Mouse (Mus musculus) heart, postnatal 0 days (tissue): ENCODE data around the gene Gja3. TPM values are rescaled to one million over a fixed set of nuclear protein-coding genes. Genes with fewer than 3 reads are reported as not detected.
"Not testable (repeated sequence)": the region's sequence is repeated elsewhere in the genome, so short reads cannot be mapped to it uniquely, and the experiment has no call there.

Experiments used
- ATAC-seq: fragments of 200-750 bp; cut with Nextera tagmentation; 2 replicates; pipeline ENCODE4 v1.8.0; 2017; ENCODE audit warnings: low read depth, moderate number of reproducible peaks, moderate library complexity; ENCODE audit not compliant: insufficient read depth
- DNase-seq: peaks from one replicate; pipeline ENCODE4 v3.0.0-alpha.2; 2016; ENCODE audit warnings: low spot score
- H3K27ac ChIP-seq: fragments of 300-500 bp; sonication (generic); 2 replicates; pipeline ENCODE4 v1.5.1; 2014; ENCODE audit warnings: low read depth, mild to moderate bottlenecking
- H3K27me3 ChIP-seq: fragments of 300-500 bp; sonication (generic); 2 replicates; pipeline ENCODE4 v1.6.1; 2014; ENCODE audit warnings: low read length, mixed read lengths; ENCODE audit not compliant: control insufficient read depth, insufficient read depth
- H3K36me3 ChIP-seq: fragments of 300-500 bp; sonication (generic); replicated peaks from 2 replicates; pipeline ENCODE4 v1.6.1; 2014; ENCODE audit warnings: low read length, mixed read lengths; ENCODE audit not compliant: control insufficient read depth, insufficient read depth
- H3K4me1 ChIP-seq: fragments of 300-500 bp; sonication (generic); 2 replicates; pipeline ENCODE4 v1.6.1; 2014; ENCODE audit warnings: antibody characterized with exemption; ENCODE audit not compliant: control insufficient read depth, insufficient read depth
- H3K4me2 ChIP-seq: fragments of 300-500 bp; sonication (generic); 2 replicates; pipeline ENCODE4 v1.6.1; 2014; ENCODE audit warnings: low read depth, mild to moderate bottlenecking, low read length, moderate library complexity
- H3K4me3 ChIP-seq: fragments of 300-500 bp; sonication (generic); 2 replicates; pipeline ENCODE4 v1.5.1; 2014; ENCODE audit warnings: low read depth, low read length
- H3K9ac ChIP-seq: fragments of 300-500 bp; sonication (generic); replicated peaks from 2 replicates; pipeline ENCODE4 v1.6.1; 2014; ENCODE audit warnings: low read depth, low read length, mixed read lengths
- H3K9me3 ChIP-seq: fragments of 300-500 bp; sonication (generic); replicated peaks from 2 replicates; pipeline ENCODE4 v1.6.1; 2016; ENCODE audit warnings: low read length; ENCODE audit not compliant: control insufficient read depth
- CTCF ChIP-seq: IDR thresholded peaks from 2 replicates; pipeline ENCODE4 v1.5.1; 2016; ENCODE audit warnings: antibody characterized with exemption, control low read depth, low read depth
- EP300 ChIP-seq: IDR thresholded peaks from 2 replicates; pipeline ENCODE4 v1.6.1; 2016; ENCODE audit warnings: antibody characterized with exemption, low read depth
- WGBS: fragments of 180-500 bp; shearing (Covaris S2); extraction: QIAGEN DNeasy Blood & Tissue Kit; methylation state at CpG from one replicate; pipeline ENCODE4 v1.1.7; 2014; 5-methylcytosine and 5-hydroxymethylcytosine counted together
- polyA plus RNA-seq: library from polyadenylated mRNA; unstranded; fragments of >200 nt; fragmentation: Nextera tagmentation; extraction: Ambion mirVana; gene quantifications from 2 replicates; pipeline ENCODE4 v1.2.1, GENCODE M21; 2015
- total RNA-seq: library from RNA; depleted of rRNA; stranded (reverse); fragments of >200 nt; gene quantifications from 2 replicates; pipeline ENCODE4 v1.2.3, GENCODE M21; 2014; ENCODE audit warnings: low replicate concordance

The Gja3 gene
- total and polyA plus RNA-seq, 2 experiments from 2014 or later = 40.7 to 61.0 TPM

DNA sequence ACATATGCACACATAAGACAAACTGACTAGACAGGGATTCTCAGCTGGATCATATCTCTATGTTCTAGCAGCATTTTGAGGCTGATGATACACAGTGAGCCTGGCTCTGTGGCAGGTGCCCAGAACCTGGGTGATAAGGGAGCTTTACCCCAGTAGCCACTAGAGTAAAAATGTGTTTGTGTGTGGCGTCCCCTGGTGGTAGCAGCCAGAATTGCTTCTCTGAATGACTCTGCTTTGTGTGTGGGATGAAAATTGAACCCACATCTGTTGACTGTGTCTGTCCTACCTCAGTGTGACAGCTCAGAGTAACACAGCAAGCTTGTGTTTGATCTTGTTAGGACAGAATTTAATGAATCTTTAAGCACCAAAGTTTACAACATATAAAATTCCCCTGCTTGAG lies 2.2 kb upstream of the Gja3 start:
- H3K27me3 ChIP-seq = peaks cover 25% of the 10 kb centered on the region
- DNase-seq = peak; percentile 38
- peaks cover 11% of the 10 kb centered on the region; the same call in 1 of the 2 replicates for H3K4me1 ChIP-seq
- not testable (repeated sequence) for H3K36me3 ChIP-seq, H3K9ac ChIP-seq, H3K4me3 ChIP-seq, H3K4me2 ChIP-seq, H3K9me3 ChIP-seq, H3K27ac ChIP-seq
- WGBS = 0% methylated on average over 1 of the region's 1 CpGs
- TF ChIP-seq CTCF = peak; percentile 85
- peak; percentile 44; the same call in 1 of the 2 replicates for ATAC-seq

DNA sequence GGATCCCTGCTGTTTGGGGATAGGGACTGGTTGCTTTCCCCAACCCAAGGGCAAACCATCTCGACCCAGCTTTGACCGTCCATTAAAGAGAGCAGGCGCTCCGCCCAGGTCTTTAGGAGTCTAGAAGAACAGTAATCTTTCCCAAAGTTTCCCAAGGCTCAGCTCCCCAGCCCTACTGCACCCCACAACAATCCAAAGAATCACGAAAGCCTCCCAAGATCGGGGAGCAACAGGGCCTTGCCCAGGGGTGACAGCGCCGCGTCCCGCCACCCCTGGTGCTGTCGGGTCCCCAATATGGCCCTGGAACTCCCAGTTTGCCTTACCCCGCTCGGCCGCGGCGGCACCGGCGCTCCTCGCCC lies 717 bp downstream of the Gja3 start:
- Histone ChIP-seq H3K4me2 (peak overlapping the region; percentile 74), H3K4me3 (peak overlapping the region; percentile 82), H3K9ac (peak overlapping the region; percentile 74), H3K27me3 (peaks cover 25% of the 10 kb centered on the region), H3K36me3 (no peaks in the 10 kb centered on the region), H3K9me3 (no peaks in the 10 kb centered on the region), H3K27ac (peak overlapping the region; percentile 77), H3K4me1 (peaks cover 11% of the 10 kb centered on the region; the same call in 1 of the 2 replicates)
- 4% methylated on average over 19 of the region's 19 CpGs for WGBS
- TF ChIP-seq EP300 = no peak
- TF ChIP-seq CTCF = no peak
- no peak for DNase-seq
- no peak for ATAC-seq

DNA sequence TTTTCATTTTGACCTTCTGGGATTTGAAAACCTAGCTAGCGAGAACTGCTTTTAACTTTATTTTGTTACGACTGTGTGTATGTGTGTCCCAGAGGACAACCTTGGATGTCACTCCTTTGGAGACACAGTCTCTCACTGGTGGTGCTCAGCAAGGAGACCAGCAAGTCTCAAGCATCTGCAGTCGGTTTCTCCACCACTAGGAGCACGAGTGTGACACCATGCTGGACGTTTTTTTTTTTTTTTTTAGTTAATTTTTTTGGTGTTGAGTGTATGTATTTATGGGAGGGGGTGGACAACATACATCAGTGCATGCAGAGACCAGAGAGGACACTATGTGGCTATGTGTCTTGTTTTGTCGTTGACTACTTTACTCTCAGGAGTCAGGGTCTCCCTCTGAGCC lies 5.2 kb downstream of the Gja3 start:
- Histone ChIP-seq H3K36me3 (no peaks in the 10 kb centered on the region), H3K27ac (no peak overlapping the region), H3K4me3 (no peak overlapping the region), H3K4me1 (peaks cover 19% of the 10 kb centered on the region; the same call in 1 of the 2 replicates), H3K9me3 (no peaks in the 10 kb centered on the region), H3K9ac (no peak overlapping the region), H3K4me2 (no peak overlapping the region), H3K27me3 (peaks cover 14% of the 10 kb centered on the region)
- 60% methylated on average over 6 of the region's 6 CpGs for WGBS
- ATAC-seq (no peak), DNase-seq (no peak)
- TF ChIP-seq EP300 (no peak), CTCF (no peak)

DNA sequence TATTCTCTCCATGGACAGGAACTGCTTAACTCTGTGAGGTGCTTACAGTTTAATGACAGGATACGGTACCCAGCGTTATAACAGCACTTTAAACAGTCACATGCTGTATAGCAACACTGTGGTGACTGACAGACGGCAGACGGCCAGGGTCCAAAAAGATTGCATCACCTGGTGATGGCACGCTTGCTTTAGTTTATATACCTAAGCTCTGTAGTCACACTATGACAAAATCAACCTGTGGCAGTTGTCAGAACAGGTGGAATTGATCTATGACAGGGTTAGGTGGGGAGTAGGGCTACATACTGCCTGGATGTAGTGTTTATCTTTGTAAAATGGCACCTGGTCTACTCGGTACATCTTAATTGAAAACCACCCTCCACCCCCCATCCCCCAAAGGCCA lies 14.0 kb downstream of the Gja3 start:
- DNase-seq (no peak), ATAC-seq (no peak)
- 69% methylated on average over 6 of the region's 6 CpGs for WGBS
- no peaks in the 10 kb centered on the region for H3K27me3 ChIP-seq
- no peak overlapping the region for H3K4me2 ChIP-seq
- peaks cover 28% of the 10 kb centered on the region; the same call in 1 of the 2 replicates for H3K4me1 ChIP-seq
- no peak for TF ChIP-seq CTCF
- no peak for TF ChIP-seq EP300
- H3K9me3 ChIP-seq = no peaks in the 10 kb centered on the region
- H3K9ac ChIP-seq = no peak overlapping the region
- no peaks in the 10 kb centered on the region for H3K36me3 ChIP-seq
- no peak overlapping the region for H3K4me3 ChIP-seq
- H3K27ac ChIP-seq = no peak overlapping the region

DNA sequence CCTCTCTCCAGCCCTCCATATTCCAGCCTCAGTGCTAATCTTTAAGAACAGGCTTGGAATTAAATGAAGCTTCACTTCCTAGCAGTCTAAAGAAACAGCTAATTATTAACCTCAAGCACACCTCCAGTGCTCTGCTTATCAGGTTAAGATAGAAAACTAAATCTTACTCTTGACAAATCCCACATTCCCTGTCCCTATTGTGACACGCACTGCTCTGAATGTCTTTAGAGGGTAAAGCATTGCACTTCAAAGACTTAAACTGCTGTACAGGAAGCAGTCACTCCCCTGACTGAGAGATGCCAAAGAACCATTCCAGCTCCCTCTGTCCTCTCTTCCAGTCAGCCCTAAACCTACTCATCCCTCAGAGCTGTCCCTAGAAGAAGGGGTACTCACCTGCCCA lies 16.5 kb downstream of the Gja3 start:
- no peaks in the 10 kb centered on the region for H3K9me3 ChIP-seq
- ATAC-seq = no peak
- no peaks in the 10 kb centered on the region for H3K27me3 ChIP-seq
- H3K4me1 ChIP-seq = peaks cover 8% of the 10 kb centered on the region; the same call in 1 of the 2 replicates
- peaks cover 1% of the 10 kb centered on the region; the same call in 1 of the 2 replicates for H3K36me3 ChIP-seq
- H3K27ac ChIP-seq = no peak overlapping the region
- no peak for DNase-seq
- TF ChIP-seq EP300 (no peak), CTCF (no peak)
- no peak overlapping the region for H3K9ac ChIP-seq
- no peak overlapping the region for H3K4me2 ChIP-seq
- H3K4me3 ChIP-seq = no peak overlapping the region
- 60% methylated on average over 1 of the region's 1 CpGs for WGBS

DNA sequence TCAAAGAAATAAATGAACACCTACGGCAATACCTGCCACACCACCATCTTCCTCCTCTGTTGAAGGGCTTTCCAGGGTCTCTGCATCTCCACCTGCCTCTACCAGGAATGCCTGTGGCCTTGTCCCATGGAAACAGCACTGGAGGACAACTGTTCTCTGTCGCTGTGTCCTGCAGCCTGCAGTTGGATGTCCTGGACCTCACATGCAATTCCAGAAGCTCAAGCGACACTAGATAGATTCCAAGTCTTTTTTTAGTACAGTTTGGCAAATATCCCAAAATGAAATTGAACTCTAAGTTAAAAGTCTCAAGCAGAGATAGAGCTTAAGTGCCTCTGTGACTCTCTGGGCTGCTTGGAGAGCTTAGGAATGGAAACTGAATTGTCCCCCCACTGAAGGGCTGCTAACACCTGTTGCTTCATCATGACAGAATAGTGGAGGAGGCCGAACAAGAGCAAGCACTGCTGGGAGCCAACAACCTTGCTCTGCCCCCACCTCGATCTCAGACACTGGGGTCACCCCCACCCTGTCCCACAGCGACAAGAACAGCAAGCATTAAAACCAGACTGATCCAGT lies 22.9 kb downstream of the Gja3 start:
- 0 out of 2 replicates have a peak overlapping the region, but pooled peaks have one; percentile 20 for H3K9ac ChIP-seq
- peak; percentile 81 for ATAC-seq
- no peaks in the 10 kb centered on the region for H3K27me3 ChIP-seq
- no peaks in the 10 kb centered on the region for H3K9me3 ChIP-seq
- H3K4me1 ChIP-seq = peaks cover 21% of the 10 kb centered on the region
- H3K4me2 ChIP-seq = peak overlapping the region; percentile 49
- peaks cover 5% of the 10 kb centered on the region; the same call in 1 of the 2 replicates for H3K36me3 ChIP-seq
- H3K27ac ChIP-seq = peak overlapping the region; percentile 91
- WGBS = 24% methylated on average over 6 of the region's 6 CpGs
- TF ChIP-seq EP300 (peak; percentile 42; the same call in 1 of the 2 replicates), CTCF (no peak)
- peak overlapping the region; percentile 33 for H3K4me3 ChIP-seq
- DNase-seq = peak; percentile 79
